Mouse (Mus musculus) stomach, embryonic 14.5 days (tissue): ENCODE results near the gene Trh. TPM values are rescaled to one million over a fixed set of nuclear protein-coding genes. Genes with fewer than 3 reads are reported as not detected.

ENCODE experiments used
- ATAC-seq: fragments of 200-750 bp; cut with Nextera tagmentation; 2 replicates; pipeline ENCODE4 v1.8.0; 2017; ENCODE audit warnings: low read depth, moderate TSS enrichment; ENCODE audit not compliant: insufficient number of reproducible peaks, insufficient read depth, low FRiP score
- H3K27ac ChIP-seq: fragments of 300-500 bp; sonication (generic); 2 replicates; pipeline ENCODE4 v1.5.1; 2014; ENCODE audit warnings: mild to moderate bottlenecking, low read length, moderate library complexity, mixed read lengths
- H3K27me3 ChIP-seq: fragments of 300-500 bp; sonication (generic); 2 replicates; pipeline ENCODE4 v1.6.1; 2014; ENCODE audit warnings: low read length, control low read depth, mixed read lengths; ENCODE audit not compliant: control insufficient read depth, insufficient read depth
- H3K36me3 ChIP-seq: fragments of 300-500 bp; sonication (generic); 2 replicates; pipeline ENCODE4 v1.6.1; 2014; ENCODE audit warnings: mild to moderate bottlenecking, control low read depth, low read length, moderate library complexity, mixed read lengths; ENCODE audit not compliant: control insufficient read depth, insufficient read depth
- H3K4me1 ChIP-seq: fragments of 300-500 bp; sonication (generic); 2 replicates; pipeline ENCODE4 v1.6.1; 2014; ENCODE audit warnings: low read length, control low read depth, mixed read lengths; ENCODE audit not compliant: control insufficient read depth, insufficient read depth
- H3K4me2 ChIP-seq: fragments of 300-500 bp; sonication (generic); replicated peaks from 2 replicates; pipeline ENCODE4 v1.6.1; 2014; ENCODE audit warnings: low read depth, low read length, control low read depth
- H3K4me3 ChIP-seq: fragments of 300-500 bp; sonication (generic); 2 replicates; pipeline ENCODE4 v1.5.1; 2014; ENCODE audit warnings: low read depth, low read length, control low read depth
- H3K9ac ChIP-seq: fragments of 300-500 bp; sonication (generic); replicated peaks from 2 replicates; pipeline ENCODE4 v1.6.1; 2014; ENCODE audit warnings: low read depth, mild to moderate bottlenecking, control low read depth, low read length, moderate library complexity, mixed read lengths
- H3K9me3 ChIP-seq: fragments of 300-500 bp; sonication (generic); 2 replicates; pipeline ENCODE4 v1.6.1; 2016; ENCODE audit warnings: low read depth, low read length, control low read depth; ENCODE audit not compliant: control insufficient read depth
- WGBS: fragments of 180-500 bp; shearing (Covaris S2); extraction: QIAGEN DNeasy Blood & Tissue Kit; methylation state at CpG from one replicate; pipeline ENCODE4 v1.1.7; 2014; 5-methylcytosine and 5-hydroxymethylcytosine counted together
- polyA plus RNA-seq: library from polyadenylated mRNA; unstranded; fragments of >200 nt; fragmentation: Nextera tagmentation; extraction: Ambion mirVana; gene quantifications from 2 replicates; pipeline ENCODE4 v1.2.1, GENCODE M21; 2014

The Trh gene
- polyA plus RNA-seq, 1 experiment from 2014 or later, result 0.54 TPM

DNA sequence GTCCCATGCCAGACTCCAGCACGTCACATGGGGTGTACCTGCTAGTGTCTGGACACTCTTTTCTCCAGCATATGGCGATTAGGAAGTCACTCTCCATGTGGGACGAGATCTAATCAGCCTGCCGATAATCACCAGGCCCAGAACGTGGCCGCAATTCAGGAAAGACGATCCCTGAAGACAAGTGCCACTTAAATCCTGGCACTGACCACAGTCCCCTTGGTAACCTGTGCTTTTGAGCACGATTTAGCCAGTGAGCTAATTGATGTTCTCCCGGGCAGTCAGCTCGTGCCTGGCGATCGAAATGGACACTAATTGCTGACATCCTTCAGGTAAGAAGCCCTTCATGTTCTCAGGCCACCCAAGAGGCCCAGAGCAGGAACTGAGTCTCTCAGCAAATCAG is 9.4 kb downstream of the Trh start:
- H3K4me2 ChIP-seq, result no peak overlapping the region
- H3K4me1 ChIP-seq, result no peaks in the 10 kb centered on the region
- ATAC-seq, result no peak
- H3K27ac ChIP-seq, result no peak overlapping the region
- H3K9ac ChIP-seq, result no peak overlapping the region
- no peak overlapping the region for H3K4me3 ChIP-seq
- no peaks in the 10 kb centered on the region for H3K27me3 ChIP-seq
- WGBS, result 61% methylated on average over 12 of the region's 12 CpGs
- H3K9me3 ChIP-seq, result no peaks in the 10 kb centered on the region
- H3K36me3 ChIP-seq, result no peaks in the 10 kb centered on the region

DNA sequence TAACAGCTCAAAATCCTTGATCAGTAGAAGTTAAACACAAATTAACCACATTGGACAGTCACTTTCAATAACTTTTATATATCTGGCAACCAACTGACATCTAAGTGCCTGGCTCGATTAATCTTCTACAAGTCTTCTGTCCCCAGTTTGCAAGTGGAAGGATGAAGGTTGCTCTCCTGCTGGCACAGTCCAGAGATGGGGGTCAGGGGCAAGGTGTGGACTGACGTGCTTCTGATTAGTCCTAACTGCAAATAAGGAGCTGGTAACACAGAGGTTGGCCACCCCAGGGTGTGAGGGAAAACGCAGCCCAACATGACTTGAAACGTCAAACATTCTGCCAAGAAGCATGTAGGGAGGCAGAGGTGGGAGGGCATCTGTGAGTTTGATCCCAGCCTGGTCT is 12.7 kb downstream of the Trh start:
- H3K4me2 ChIP-seq, result no peak overlapping the region
- no peaks in the 10 kb centered on the region for H3K27me3 ChIP-seq
- WGBS, result 58% methylated on average over 4 of the region's 4 CpGs
- H3K27ac ChIP-seq, result no peak overlapping the region
- no peaks in the 10 kb centered on the region for H3K9me3 ChIP-seq
- H3K4me3 ChIP-seq, result no peak overlapping the region
- no peak overlapping the region for H3K9ac ChIP-seq
- H3K4me1 ChIP-seq, result no peaks in the 10 kb centered on the region
- no peaks in the 10 kb centered on the region for H3K36me3 ChIP-seq
- no peak for ATAC-seq

DNA sequence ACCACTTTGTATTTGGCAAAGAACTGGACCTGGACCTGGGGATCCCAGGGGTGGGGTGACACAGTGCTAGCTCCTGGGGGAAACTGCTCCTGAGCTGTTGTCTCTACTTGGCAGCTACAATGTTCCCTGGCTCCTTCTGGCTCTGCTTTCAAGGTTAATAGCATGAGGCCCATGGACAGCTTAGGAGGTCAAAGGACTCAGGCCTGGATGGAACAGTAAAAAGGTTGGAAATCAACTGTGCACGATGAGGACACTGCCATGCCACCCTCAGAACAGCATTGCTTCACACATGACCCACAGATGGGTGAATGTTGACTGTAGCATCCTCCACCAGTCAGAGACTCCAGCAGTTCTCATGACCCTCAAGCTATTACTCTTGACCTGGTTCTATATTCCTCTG is 13.1 kb downstream of the Trh start:
- no peaks in the 10 kb centered on the region for H3K36me3 ChIP-seq
- WGBS, result 75% methylated on average over 1 of the region's 1 CpGs
- no peaks in the 10 kb centered on the region for H3K27me3 ChIP-seq
- no peak overlapping the region for H3K9ac ChIP-seq
- H3K9me3 ChIP-seq, result no peaks in the 10 kb centered on the region
- no peak overlapping the region for H3K4me3 ChIP-seq
- no peak overlapping the region for H3K27ac ChIP-seq
- no peaks in the 10 kb centered on the region for H3K4me1 ChIP-seq
- no peak for ATAC-seq
- no peak overlapping the region for H3K4me2 ChIP-seq

DNA sequence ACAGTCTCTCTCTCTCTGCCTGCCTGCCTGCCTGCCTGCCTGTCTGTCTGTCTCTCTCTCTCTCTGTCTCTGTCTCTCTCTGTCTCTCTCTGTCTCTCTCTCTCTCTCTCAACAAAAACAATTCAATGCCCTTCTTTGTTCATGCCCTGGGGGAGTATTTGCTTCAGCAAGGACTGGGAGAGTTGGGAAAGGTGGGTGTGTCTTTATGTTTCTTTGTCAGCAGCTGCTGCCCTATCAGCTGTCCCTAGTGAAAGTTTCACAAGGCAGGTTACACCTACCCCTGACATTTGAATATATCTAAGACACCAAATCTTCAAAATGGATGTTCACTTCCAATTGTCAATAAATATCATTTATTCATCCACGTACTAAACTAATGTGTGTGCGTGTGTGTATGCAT is 14.9 kb downstream of the Trh start:
- H3K27me3 ChIP-seq, result no peaks in the 10 kb centered on the region
- no peak overlapping the region for H3K9ac ChIP-seq
- no peaks in the 10 kb centered on the region for H3K4me1 ChIP-seq
- no peak overlapping the region for H3K4me3 ChIP-seq
- ATAC-seq, result no peak
- no peaks in the 10 kb centered on the region for H3K36me3 ChIP-seq
- no peak overlapping the region for H3K4me2 ChIP-seq
- no peaks in the 10 kb centered on the region for H3K9me3 ChIP-seq
- WGBS, result 84% methylated on average over 2 of the region's 2 CpGs
- no peak overlapping the region for H3K27ac ChIP-seq

DNA sequence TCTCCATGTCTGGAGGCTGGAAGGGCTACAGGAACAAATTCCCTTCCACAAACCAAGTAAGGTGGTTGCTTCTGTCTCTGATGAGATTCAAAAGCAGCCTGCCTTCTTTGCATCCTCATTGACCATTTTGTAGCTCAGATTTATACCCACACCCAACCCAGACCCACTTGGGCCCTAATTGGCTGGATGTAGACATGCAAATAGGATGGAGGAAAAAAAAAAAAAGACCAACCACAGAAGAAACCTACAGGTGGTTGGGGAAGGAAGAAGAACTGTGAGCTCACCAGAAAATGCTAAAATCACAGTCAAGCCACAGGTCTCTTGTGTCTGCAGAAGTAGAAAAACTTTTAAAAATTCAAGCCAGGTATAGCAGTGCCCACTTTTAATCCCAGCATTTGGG is 15.3 kb downstream of the Trh start:
- H3K4me3 ChIP-seq, result no peak overlapping the region
- no peak overlapping the region for H3K27ac ChIP-seq
- H3K27me3 ChIP-seq, result no peaks in the 10 kb centered on the region
- H3K9ac ChIP-seq, result no peak overlapping the region
- H3K9me3 ChIP-seq, result no peaks in the 10 kb centered on the region
- H3K4me2 ChIP-seq, result no peak overlapping the region
- no peaks in the 10 kb centered on the region for H3K4me1 ChIP-seq
- no peak for ATAC-seq
- H3K36me3 ChIP-seq, result no peaks in the 10 kb centered on the region

DNA sequence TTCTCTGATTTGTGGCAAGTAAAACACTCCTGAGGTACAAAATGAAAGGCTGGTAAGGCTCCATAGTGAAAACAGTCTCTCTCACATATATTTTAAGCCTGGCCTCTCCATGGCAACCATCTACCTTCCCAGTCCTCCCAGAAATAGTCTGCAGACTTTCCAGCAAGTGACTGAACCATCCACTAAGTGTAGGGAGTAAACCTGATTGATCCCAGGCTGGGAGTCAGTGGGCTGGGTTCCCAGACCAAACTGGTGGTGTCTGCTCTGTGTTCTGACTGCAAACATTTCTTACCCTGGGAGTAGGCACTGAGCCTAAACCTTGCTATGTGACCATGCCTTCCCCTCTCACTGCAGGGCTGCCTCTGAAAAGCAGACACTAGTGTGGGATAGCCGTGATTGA is 19.5 kb downstream of the Trh start:
- Histone ChIP-seq H3K4me2 (no peak overlapping the region), H3K9me3 (no peaks in the 10 kb centered on the region), H3K27me3 (no peaks in the 10 kb centered on the region), H3K9ac (no peak overlapping the region), H3K27ac (no peak overlapping the region), H3K4me3 (no peak overlapping the region), H3K36me3 (no peaks in the 10 kb centered on the region), H3K4me1 (no peaks in the 10 kb centered on the region)
- WGBS, result 57% methylated on average over 1 of the region's 1 CpGs
- ATAC-seq, result 0 out of 2 replicates have a peak, but pooled peaks have one; percentile 46

DNA sequence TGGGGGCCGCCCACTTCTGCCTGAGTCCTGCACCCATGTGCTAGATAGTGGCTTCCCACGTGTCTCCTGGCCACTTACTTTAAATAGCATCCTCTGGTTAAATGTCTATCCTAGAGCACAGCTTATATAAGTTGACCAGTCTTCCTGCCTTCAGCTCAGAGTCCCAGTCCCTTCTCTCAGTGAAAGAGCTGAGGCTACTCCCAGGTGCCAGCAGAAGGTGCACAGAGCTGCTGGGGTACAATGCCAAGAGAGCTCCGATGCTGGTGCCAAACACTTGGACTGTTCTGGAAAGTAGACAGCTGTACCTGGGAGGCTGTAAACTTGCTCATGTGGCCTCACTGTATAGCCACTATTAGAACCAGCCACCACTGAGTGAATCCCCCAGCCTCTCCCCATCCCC is 22.4 kb downstream of the Trh start:
- Histone ChIP-seq H3K4me3 (no peak overlapping the region), H3K9ac (no peak overlapping the region), H3K36me3 (no peaks in the 10 kb centered on the region), H3K9me3 (no peaks in the 10 kb centered on the region), H3K4me1 (no peaks in the 10 kb centered on the region), H3K4me2 (no peak overlapping the region), H3K27ac (no peak overlapping the region), H3K27me3 (no peaks in the 10 kb centered on the region)
- no peak for ATAC-seq
- 79% methylated on average over 3 of the region's 3 CpGs for WGBS

DNA sequence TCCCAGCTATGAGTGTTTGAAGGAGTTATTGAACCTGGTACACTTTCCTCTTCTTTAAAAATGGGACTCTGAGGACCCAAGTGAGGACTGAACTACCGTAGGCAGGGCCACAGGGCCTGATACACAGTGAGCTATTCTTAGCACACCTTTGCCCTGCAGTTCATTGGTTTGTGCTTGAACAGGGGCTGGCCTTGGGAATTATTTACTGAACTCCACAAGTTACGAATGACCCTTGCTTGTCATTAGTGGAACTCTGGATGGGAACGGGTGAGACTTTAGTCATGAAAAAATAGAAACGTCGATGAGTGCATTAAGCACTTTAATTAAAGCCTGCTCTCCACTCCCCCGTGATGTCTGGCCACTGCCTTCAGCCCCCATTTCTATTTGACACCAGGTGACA is 22.8 kb downstream of the Trh start:
- Histone ChIP-seq H3K27me3 (no peaks in the 10 kb centered on the region), H3K9ac (no peak overlapping the region), H3K4me2 (no peak overlapping the region), H3K4me1 (no peaks in the 10 kb centered on the region), H3K27ac (no peak overlapping the region), H3K9me3 (no peaks in the 10 kb centered on the region), H3K4me3 (no peak overlapping the region), H3K36me3 (no peaks in the 10 kb centered on the region)
- ATAC-seq, result no peak
- WGBS, result 62% methylated on average over 6 of the region's 6 CpGs

DNA sequence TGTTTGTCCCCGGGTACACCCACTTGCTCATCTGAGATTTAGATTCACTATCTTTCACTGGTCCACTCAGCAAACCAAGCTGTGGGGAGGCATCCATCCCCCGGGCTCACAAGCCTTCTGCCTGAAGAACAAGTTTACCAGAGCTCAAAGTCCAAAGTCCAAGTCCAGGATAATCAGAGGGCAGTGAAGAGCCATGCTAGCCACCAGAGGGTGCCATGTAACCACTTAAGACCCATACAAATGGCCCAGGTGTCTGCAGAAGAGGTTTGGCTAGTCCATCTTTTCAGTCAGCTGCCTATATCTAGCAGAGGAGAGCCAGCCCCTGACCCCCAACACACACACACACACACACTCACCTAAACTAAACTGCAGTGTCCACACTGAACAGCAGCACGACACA is 25.0 kb downstream of the Trh start:
- 57% methylated on average over 3 of the region's 3 CpGs for WGBS
- no peak overlapping the region for H3K9ac ChIP-seq
- ATAC-seq, result no peak

More for the DNA sequence above, 25.0 kb downstream of the Trh start:
- Histone ChIP-seq H3K27me3 (no peaks in the 10 kb centered on the region), H3K4me1 (no peaks in the 10 kb centered on the region), H3K27ac (no peak overlapping the region), H3K4me2 (no peak overlapping the region), H3K4me3 (no peak overlapping the region), H3K36me3 (no peaks in the 10 kb centered on the region), H3K9me3 (no peaks in the 10 kb centered on the region)
